Mouse (Mus musculus): ENCODE results near the gene Ptpdc1. TPM values are rescaled to one million over a fixed set of nuclear protein-coding genes. Genes with fewer than 3 reads are reported as not detected.

Ptpdc1 gene
- polyA plus RNA-seq, 1 experiment from 2014 or later, result 18.8 TPM

DNA sequence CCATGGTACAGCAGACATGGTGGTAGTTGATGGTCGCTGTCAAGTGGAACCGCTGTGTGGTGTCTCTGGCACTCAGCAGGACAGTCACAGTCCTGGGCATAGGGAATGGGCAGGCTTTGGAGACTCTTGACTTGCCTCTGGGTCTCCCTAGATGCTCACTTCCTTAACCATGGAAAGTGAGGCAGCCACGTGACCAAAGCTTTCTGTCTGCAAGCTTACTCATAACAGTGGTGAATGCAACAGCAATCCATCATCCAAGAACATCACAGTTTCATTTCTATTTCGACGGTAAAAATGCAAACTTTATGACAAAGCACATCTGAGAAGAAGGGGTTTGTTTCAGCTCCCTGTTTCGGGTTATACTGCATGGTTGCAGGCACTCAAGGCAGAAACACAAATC, 17.6 kb upstream of the Ptpdc1 start:
- 84% methylated on average over 6 of the region's 6 CpGs for WGBS
- no peak overlapping the region for H3K4me2 ChIP-seq (ENCODE audit: low read length)
- no peak overlapping the region for H3K27ac ChIP-seq (ENCODE audit: low read length)
- no peaks in the 10 kb centered on the region for H3K4me1 ChIP-seq (ENCODE audit: control insufficient read depth, insufficient read depth, low read length)
- no peaks in the 10 kb centered on the region for H3K9me3 ChIP-seq (replicated peaks; ENCODE audit: control insufficient read depth, low read length, poor library complexity, severe bottlenecking)
- no peak overlapping the region for H3K4me3 ChIP-seq (ENCODE audit: low read depth, low read length)
- no peaks in the 10 kb centered on the region for H3K36me3 ChIP-seq (ENCODE audit: control insufficient read depth, insufficient read depth, low read length)
- H3K9ac ChIP-seq (ENCODE audit: low read depth, low read length), result no peak overlapping the region
- no peak for ATAC-seq
- no peaks in the 10 kb centered on the region for H3K27me3 ChIP-seq (ENCODE audit: control insufficient read depth, insufficient read depth, low read depth, low read length)

DNA sequence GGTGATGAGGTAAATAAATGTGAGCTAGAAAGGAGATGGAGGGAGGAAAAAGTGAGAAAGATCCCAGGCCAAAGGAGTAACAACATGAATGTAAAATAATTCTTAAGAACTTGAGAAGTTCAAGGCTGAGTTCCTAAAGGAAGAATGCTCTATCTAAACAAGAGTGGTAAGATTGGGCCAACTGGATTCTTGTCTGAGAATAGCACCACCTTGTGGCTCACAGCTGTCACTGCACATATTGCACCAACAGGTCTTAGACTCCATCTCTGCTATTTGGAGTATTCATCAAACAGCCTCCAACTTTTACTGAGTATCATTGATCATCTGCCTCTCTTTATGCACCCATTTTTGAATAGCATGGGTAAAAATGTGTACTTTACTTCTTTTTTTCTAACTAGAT, 14.1 kb upstream of the Ptpdc1 start:
- H3K4me2 ChIP-seq (ENCODE audit: low read length), result no peak overlapping the region

DNA sequence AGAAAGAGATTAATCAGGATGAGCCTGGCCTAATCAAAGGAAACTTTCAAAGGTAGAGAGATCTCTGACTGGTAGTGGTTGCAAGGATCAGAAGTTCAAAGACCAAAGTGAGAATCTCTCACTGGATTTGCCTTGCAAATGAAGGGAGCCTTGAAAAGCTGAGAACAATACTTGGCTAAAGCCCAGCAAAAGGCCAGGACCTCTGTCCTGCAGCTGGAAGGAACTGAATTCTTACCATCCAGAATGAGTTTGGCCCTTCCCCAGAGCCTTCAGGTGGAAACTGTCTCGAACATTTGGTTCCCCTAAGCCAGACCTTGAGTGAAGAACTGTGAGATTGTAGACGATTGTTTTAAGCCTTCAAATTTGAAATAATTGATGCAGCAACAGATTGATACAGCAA, 12.2 kb upstream of the Ptpdc1 start:
- H3K27ac ChIP-seq (ENCODE audit: low read length), result no peak overlapping the region
- WGBS, result 32% methylated on average over 2 of the region's 2 CpGs
- H3K36me3 ChIP-seq (ENCODE audit: control insufficient read depth, insufficient read depth, low read length), result no peaks in the 10 kb centered on the region

More for the DNA sequence above, 14.1 kb upstream of the Ptpdc1 start:
- H3K9me3 ChIP-seq (replicated peaks; ENCODE audit: control insufficient read depth, low read length, poor library complexity, severe bottlenecking), result no peaks in the 10 kb centered on the region
- no peaks in the 10 kb centered on the region for H3K4me1 ChIP-seq (ENCODE audit: control insufficient read depth, insufficient read depth, low read length)
- H3K36me3 ChIP-seq (ENCODE audit: control insufficient read depth, insufficient read depth, low read length), result no peaks in the 10 kb centered on the region
- no peak overlapping the region for H3K27ac ChIP-seq (ENCODE audit: low read length)
- H3K4me3 ChIP-seq (ENCODE audit: low read depth, low read length), result no peak overlapping the region
- ATAC-seq, result no peak
- no peaks in the 10 kb centered on the region for H3K27me3 ChIP-seq (ENCODE audit: control insufficient read depth, insufficient read depth, low read depth, low read length)
- no peak overlapping the region for H3K9ac ChIP-seq (ENCODE audit: low read depth, low read length)

DNA sequence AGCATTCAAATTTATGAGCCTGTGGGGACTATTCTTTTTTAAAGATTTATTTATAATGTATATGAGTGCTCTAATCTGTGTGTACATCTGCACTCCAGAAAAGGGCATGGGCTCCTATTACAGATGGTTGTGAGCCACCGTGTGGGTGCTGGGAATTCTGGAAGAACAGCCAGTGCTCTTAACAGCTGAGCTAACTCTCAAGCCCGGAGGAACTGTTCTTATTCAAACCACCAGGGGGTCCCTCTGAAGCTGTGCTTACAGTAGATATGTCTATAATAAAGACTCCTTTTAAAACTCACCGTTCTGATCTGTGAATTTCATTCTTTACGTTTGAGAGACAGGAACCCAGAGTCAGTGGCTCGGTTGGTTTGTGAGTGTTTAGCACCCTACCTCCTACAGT, 6.2 kb upstream of the Ptpdc1 start:
- no peaks in the 10 kb centered on the region for H3K9me3 ChIP-seq (replicated peaks; ENCODE audit: control insufficient read depth, low read length, poor library complexity, severe bottlenecking)
- no peak overlapping the region for H3K27ac ChIP-seq (ENCODE audit: low read length)
- no peak for ATAC-seq
- H3K4me3 ChIP-seq (ENCODE audit: low read depth, low read length), result no peak overlapping the region
- no peaks in the 10 kb centered on the region for H3K36me3 ChIP-seq (ENCODE audit: control insufficient read depth, insufficient read depth, low read length)
- no peaks in the 10 kb centered on the region for H3K4me1 ChIP-seq (ENCODE audit: control insufficient read depth, insufficient read depth, low read length)
- H3K4me2 ChIP-seq (ENCODE audit: low read length), result no peak overlapping the region
- no peak overlapping the region for H3K9ac ChIP-seq (ENCODE audit: low read depth, low read length)
- 66% methylated on average over 5 of the region's 5 CpGs for WGBS
- H3K27me3 ChIP-seq (ENCODE audit: control insufficient read depth, insufficient read depth, low read depth, low read length), result no peaks in the 10 kb centered on the region

More for the DNA sequence above, 12.2 kb upstream of the Ptpdc1 start:
- ATAC-seq, result no peak
- no peak overlapping the region for H3K9ac ChIP-seq (ENCODE audit: low read depth, low read length)
- H3K4me2 ChIP-seq (ENCODE audit: low read length), result no peak overlapping the region
- H3K27me3 ChIP-seq (ENCODE audit: control insufficient read depth, insufficient read depth, low read depth, low read length), result no peaks in the 10 kb centered on the region
- no peak overlapping the region for H3K4me3 ChIP-seq (ENCODE audit: low read depth, low read length)
- H3K4me1 ChIP-seq (ENCODE audit: control insufficient read depth, insufficient read depth, low read length), result no peaks in the 10 kb centered on the region
- H3K9me3 ChIP-seq (replicated peaks; ENCODE audit: control insufficient read depth, low read length, poor library complexity, severe bottlenecking), result no peaks in the 10 kb centered on the region

DNA sequence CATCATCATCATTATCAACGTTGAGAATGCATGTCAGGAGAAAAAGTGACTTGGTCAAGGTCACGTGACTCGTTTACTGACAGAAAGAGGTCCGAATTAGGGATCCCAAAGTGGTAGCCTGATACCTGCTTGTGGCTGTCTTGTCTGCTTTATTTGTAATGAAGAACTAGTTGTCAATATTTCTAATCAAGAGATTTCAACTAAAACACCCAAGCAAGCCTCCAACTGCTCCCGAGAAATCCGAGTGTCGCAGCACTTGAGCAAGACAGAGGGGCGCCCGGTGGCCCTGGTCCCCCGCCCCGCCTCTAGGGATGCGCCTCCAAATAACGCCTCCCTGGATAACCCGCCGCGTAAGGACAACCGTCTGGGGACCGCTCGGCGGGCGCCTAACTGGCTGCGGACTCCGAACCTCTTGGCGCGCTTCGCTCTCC, 481 bp downstream of the Ptpdc1 start:
- no peaks in the 10 kb centered on the region for H3K27me3 ChIP-seq (ENCODE audit: control insufficient read depth, insufficient read depth, low read depth, low read length)
- ATAC-seq, result no peak; the same call in none of the 2 replicates
- peak overlapping the region; percentile 72 for H3K4me3 ChIP-seq (ENCODE audit: low read depth, low read length)
- peaks cover 9% of the 10 kb centered on the region for H3K4me1 ChIP-seq (ENCODE audit: control insufficient read depth, insufficient read depth, low read length)
- H3K9ac ChIP-seq (ENCODE audit: low read depth, low read length), result peak overlapping the region; percentile 96
- no peaks in the 10 kb centered on the region for H3K36me3 ChIP-seq (ENCODE audit: control insufficient read depth, insufficient read depth, low read length)
- H3K4me2 ChIP-seq (ENCODE audit: low read length), result peak overlapping the region; percentile 61
- H3K9me3 ChIP-seq (replicated peaks; ENCODE audit: control insufficient read depth, low read length, poor library complexity, severe bottlenecking), result no peaks in the 10 kb centered on the region
- H3K27ac ChIP-seq (ENCODE audit: low read length), result peak overlapping the region; percentile 92
- WGBS, result 2% methylated on average over 26 of the region's 26 CpGs

DNA sequence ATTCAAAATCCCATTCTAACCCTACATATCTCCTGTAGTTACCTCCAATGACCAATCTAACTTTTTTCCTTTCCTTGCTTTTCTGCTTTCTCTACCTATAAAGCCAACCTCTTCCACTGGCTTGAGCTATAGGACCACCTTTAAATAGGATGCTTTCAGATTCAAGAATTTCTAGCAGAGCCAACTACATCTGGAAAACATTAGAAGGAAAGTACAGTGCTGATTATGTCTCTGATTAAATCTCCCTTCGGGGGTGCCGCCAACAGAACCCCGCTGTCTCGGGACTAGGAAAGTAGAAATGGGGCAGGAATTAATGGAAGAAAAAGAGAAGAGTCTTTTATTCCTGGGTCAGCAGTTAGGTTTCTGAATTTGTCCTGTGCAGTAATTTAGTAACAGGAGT, 6.6 kb downstream of the Ptpdc1 start:
- H3K9me3 ChIP-seq (replicated peaks; ENCODE audit: control insufficient read depth, low read length, poor library complexity, severe bottlenecking), result no peaks in the 10 kb centered on the region; the same call in 1 of the 2 replicates
- no peak overlapping the region for H3K9ac ChIP-seq (ENCODE audit: low read depth, low read length)
- peaks cover under 1% of the 10 kb centered on the region for H3K4me1 ChIP-seq (ENCODE audit: control insufficient read depth, insufficient read depth, low read length)
- H3K4me2 ChIP-seq (ENCODE audit: low read length), result no peak overlapping the region
- no peak overlapping the region for H3K27ac ChIP-seq (ENCODE audit: low read length)
- H3K4me3 ChIP-seq (ENCODE audit: low read depth, low read length), result no peak overlapping the region
- 96% methylated on average over 4 of the region's 4 CpGs for WGBS
- no peaks in the 10 kb centered on the region for H3K36me3 ChIP-seq (ENCODE audit: control insufficient read depth, insufficient read depth, low read length)
- no peaks in the 10 kb centered on the region for H3K27me3 ChIP-seq (ENCODE audit: control insufficient read depth, insufficient read depth, low read depth, low read length)
- ATAC-seq, result no peak

DNA sequence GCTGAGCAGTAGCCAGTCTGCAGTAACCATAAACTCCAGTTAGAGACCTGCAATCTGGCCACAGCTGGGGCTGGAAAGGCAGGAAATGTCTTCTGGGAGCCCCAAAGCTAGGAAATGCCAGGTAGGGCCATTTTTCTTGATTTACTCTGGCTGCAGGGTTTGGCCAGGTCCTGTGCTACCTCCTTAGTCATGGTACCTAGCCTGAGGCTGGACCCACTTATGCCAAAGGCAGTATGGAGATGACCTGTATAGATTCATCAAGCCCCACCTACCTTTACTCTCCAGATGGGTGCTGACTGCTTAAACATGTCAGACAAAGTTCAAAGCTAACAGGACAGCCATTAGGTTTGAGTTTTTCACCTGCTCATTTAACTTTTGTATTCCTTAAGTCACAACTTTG, 7.7 kb downstream of the Ptpdc1 start:
- Histone ChIP-seq H3K9me3 (replicated peaks; ENCODE audit: control insufficient read depth, low read length, poor library complexity, severe bottlenecking) (no peaks in the 10 kb centered on the region; the same call in 1 of the 2 replicates), H3K9ac (ENCODE audit: low read depth, low read length) (no peak overlapping the region), H3K4me1 (ENCODE audit: control insufficient read depth, insufficient read depth, low read length) (no peaks in the 10 kb centered on the region), H3K27ac (ENCODE audit: low read length) (no peak overlapping the region), H3K4me3 (ENCODE audit: low read depth, low read length) (no peak overlapping the region), H3K4me2 (ENCODE audit: low read length) (no peak overlapping the region), H3K27me3 (ENCODE audit: control insufficient read depth, insufficient read depth, low read depth, low read length) (no peaks in the 10 kb centered on the region), H3K36me3 (ENCODE audit: control insufficient read depth, insufficient read depth, low read length) (no peaks in the 10 kb centered on the region)
- no peak for ATAC-seq

DNA sequence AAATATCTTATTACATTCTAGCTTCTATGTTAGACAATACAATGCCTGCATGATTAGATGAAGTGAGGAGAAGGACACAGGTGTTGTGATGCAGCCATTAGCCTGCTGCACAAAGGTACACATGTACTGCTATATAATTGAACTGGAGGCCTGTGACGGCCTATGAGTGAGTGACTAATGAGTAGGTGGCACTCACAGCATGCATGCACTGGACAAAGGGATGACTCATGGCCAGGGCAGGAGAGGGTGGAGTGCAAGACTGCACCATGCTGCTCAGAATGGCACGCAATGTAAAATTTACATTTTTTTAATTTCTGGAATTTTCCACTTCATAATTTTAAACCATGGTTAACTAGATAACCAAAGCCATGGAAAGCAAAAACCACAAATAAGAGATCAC, 10.9 kb downstream of the Ptpdc1 start:
- Histone ChIP-seq H3K4me3 (ENCODE audit: low read depth, low read length) (no peak overlapping the region), H3K27me3 (ENCODE audit: control insufficient read depth, insufficient read depth, low read depth, low read length) (no peaks in the 10 kb centered on the region), H3K27ac (ENCODE audit: low read length) (no peak overlapping the region), H3K9me3 (replicated peaks; ENCODE audit: control insufficient read depth, low read length, poor library complexity, severe bottlenecking) (no peaks in the 10 kb centered on the region; the same call in 1 of the 2 replicates), H3K4me1 (ENCODE audit: control insufficient read depth, insufficient read depth, low read length) (no peaks in the 10 kb centered on the region), H3K9ac (ENCODE audit: low read depth, low read length) (no peak overlapping the region), H3K36me3 (ENCODE audit: control insufficient read depth, insufficient read depth, low read length) (no peaks in the 10 kb centered on the region), H3K4me2 (ENCODE audit: low read length) (no peak overlapping the region)
- WGBS, result 85% methylated on average over 2 of the region's 2 CpGs
- ATAC-seq, result no peak

DNA sequence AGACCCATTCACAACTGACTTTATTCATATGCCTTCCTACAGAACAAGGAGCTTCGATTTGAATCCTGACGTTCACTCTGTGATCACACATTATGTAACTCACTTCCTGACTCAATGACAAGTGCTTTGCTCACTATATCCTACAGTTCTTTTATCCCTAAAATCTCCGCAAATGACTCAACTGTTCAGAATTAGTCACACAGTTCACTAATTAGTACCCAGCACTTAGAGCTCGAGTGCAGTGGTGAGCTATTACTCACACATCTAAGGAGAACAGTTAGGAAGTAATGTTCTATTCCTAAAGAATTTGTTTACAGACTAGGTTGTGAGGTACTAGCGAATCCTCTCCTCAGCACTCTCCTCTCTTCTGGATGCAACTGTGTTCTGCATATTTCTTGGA, 16.4 kb downstream of the Ptpdc1 start:
- ATAC-seq, result no peak
- H3K36me3 ChIP-seq (ENCODE audit: control insufficient read depth, insufficient read depth, low read length), result no peaks in the 10 kb centered on the region
- 79% methylated on average over 5 of the region's 5 CpGs for WGBS

DNA sequence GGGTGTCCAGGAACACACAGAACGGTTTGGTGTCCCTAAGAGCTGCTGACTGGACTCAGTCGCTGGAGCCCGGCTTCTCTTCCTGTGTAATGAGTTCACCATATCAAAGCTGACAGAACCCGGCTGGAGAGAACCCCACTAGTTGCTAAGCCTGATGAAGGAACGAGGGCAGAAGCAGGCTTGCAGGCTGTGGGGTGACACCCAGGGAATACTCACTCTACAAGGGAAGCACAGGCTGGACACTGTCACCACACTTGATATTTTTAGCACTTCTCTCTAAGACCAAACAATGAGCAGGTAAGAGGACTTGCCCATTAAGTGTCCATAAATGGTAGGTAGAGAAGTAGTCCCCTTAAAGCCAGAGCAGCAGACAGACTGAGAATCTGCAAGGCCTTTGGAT, 20.9 kb downstream of the Ptpdc1 start:
- no peak overlapping the region for H3K27ac ChIP-seq (ENCODE audit: low read length)
- H3K9ac ChIP-seq (ENCODE audit: low read depth, low read length), result no peak overlapping the region
- ATAC-seq, result no peak
- 75% methylated on average over 5 of the region's 5 CpGs for WGBS
- no peaks in the 10 kb centered on the region for H3K27me3 ChIP-seq (ENCODE audit: control insufficient read depth, insufficient read depth, low read depth, low read length)
- no peaks in the 10 kb centered on the region for H3K9me3 ChIP-seq (replicated peaks; ENCODE audit: control insufficient read depth, low read length, poor library complexity, severe bottlenecking)
- H3K4me2 ChIP-seq (ENCODE audit: low read length), result no peak overlapping the region
- no peak overlapping the region for H3K4me3 ChIP-seq (ENCODE audit: low read depth, low read length)
- H3K36me3 ChIP-seq (ENCODE audit: control insufficient read depth, insufficient read depth, low read length), result 0 out of 2 replicates have a peak, but pooled peaks cover 4% of the 10 kb centered on the region
- no peaks in the 10 kb centered on the region for H3K4me1 ChIP-seq (ENCODE audit: control insufficient read depth, insufficient read depth, low read length)

More for the DNA sequence above, 16.4 kb downstream of the Ptpdc1 start:
- H3K27ac ChIP-seq (ENCODE audit: low read length), result no peak overlapping the region
- H3K27me3 ChIP-seq (ENCODE audit: control insufficient read depth, insufficient read depth, low read depth, low read length), result no peaks in the 10 kb centered on the region
- H3K9me3 ChIP-seq (replicated peaks; ENCODE audit: control insufficient read depth, low read length, poor library complexity, severe bottlenecking), result no peaks in the 10 kb centered on the region
- H3K4me1 ChIP-seq (ENCODE audit: control insufficient read depth, insufficient read depth, low read length), result no peaks in the 10 kb centered on the region
- H3K4me2 ChIP-seq (ENCODE audit: low read length), result no peak overlapping the region
- H3K4me3 ChIP-seq (ENCODE audit: low read depth, low read length), result no peak overlapping the region
- no peak overlapping the region for H3K9ac ChIP-seq (ENCODE audit: low read depth, low read length)
